Mouse (Mus musculus) left cerebral cortex, adult 18-20 months (tissue): ENCODE measurements around the gene Ddx6. TPM values are rescaled to one million over a fixed set of nuclear protein-coding genes. Genes with fewer than 3 reads are reported as not detected.
"Not testable (repeated sequence)": the region's sequence is repeated elsewhere in the genome, so short reads cannot be mapped to it uniquely, and the experiment has no call there.

Source experiments
- DNase-seq, 2 experiments: peaks; one replicate each; pipeline ENCODE4 v3.0.0; 2021 to 2022; ENCODE audit warnings: low spot score in 2 of 2, mixed read lengths in 1 of 2
- long read RNA-seq, 2 experiments: library from polyadenylated mRNA; stranded (forward); transcript quantifications; one replicate each; pipeline ENCODE4 v2.0.0; 2021
- total RNA-seq, 2 experiments: library from RNA; stranded (reverse); gene quantifications; 2 replicates each; pipeline ENCODE4 v1.2.3; 2021

The Ddx6 gene
- total RNA-seq, result 100 to 1,000 TPM; 145 to 155 TPM
- long read RNA-seq, experiment 1, full-length matches to known transcripts, result 1 of 17 reads
- long read RNA-seq, experiment 1, partial matches to known transcripts, result 1 of 17 reads
- long read RNA-seq, experiment 1, other reads (novel, unspliced or antisense), result 15 of 17 reads
- long read RNA-seq, experiment 2, partial matches to known transcripts, result 1 of 13 reads
- long read RNA-seq, experiment 2, other reads (novel, unspliced or antisense), result 12 of 13 reads

DNA sequence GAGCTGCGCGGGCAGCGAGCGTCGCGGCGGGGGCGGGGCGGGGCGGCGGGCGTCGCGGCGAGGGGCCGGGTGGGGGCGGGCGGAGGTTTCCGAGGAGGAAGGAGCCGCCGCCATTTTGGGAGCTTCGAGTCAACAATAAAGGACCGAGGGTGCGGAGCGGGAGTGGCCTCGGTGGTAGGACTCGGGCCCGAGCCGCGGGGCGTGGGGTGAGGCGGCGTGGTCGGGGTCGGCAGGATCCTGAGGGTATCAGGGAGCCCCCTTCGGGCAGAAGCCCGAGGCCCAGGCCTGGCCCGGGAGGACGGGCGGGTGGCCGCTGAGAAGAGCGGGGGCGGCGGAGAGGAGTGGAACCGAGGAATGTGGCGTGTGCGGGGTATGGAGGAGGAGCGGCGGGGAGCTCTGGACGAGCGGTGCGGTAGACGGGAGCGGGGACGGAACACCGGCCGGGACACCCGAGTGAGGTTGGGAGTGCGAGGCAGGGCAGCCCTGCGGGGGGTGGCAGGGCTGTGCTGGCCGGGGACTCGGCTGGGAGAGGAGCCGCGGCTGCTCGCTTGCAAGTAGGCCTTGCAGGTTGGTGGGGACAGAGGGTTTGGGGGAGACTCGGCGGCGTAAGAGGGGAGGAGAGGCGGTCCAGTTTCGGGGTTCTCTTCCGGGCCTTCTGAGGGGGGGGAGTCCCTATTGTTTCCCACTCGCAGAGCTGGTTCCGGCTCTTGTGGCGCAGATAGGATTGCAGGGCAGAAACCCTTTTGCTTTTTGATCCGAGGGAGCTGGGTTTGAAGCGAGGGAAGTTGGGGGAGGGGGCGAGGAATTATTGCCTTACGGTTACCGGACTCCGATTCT is at the start of gene Ddx6:
Gene Ddx6 (plus strand): TSS at position 114 of the 837 bp plus-strand sequence.
- peak; percentile 66 to 78 for DNase-seq

DNA sequence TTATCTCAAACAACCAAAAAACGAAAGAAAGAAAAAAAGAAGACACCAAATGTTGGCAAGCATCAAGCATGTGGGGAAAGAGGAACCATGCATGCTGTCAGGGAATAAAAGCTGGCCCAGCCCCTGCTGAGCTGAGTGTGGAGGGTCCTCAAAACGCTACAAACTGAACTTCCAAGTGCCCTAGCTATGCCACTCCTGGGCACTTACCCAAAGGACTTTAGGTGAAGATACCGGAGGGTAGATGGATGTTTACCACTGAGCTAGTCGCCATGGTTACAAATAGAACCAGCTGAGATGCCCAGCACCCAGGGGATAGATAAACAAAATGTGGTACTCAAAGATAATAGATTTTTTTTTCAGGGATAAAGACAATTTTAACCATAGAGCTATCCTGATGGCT is 43.1 kb upstream of the Ddx6 start, which contains the start of gene Cxcr5:
Gene Cxcr5 (minus strand): TSS at position 281 of the 400 bp plus-strand sequence.
- no peak for DNase-seq

DNA sequence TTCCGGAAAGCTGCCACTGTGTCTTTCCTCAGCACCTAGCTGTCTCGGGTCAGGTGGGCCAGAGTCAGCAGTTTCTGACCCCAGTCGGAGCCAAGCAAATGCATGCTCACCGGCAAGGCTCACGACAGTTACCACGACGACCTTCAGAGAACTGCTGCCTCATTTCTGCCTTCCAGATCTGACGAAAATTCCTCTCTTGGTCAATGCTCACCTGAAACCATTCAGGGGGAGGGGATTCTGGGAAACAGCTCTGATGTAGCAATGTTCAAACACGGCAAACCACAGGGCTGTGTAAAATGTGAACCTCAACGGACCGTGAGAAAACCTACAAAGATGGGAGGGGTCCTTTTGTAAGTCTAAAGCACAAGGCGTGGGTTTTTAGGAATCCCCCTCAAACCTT is 41.8 kb upstream of the Ddx6 start:
- no peak for DNase-seq

DNA sequence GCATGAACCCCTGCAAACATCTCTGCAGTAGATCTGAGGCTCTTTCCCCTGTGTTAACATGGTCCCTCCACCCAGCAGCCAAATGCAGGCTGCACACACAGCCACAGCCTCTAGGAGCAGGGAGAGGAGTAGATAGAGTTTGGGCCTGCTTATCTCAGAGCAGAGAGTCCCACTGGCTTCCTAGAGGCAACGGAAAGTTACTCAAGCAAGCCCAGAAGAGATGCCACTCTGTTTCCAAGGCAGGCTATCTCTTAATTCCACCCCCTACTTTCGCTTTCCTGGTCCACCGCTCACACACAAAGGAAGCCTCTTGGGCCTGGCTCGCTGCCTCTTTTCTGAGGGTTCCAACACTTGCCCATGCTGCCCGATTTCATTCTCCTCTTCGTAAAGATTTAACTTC is 39.3 kb upstream of the Ddx6 start:
- DNase-seq, result peak in 1 of 2 experiments; percentile 3

DNA sequence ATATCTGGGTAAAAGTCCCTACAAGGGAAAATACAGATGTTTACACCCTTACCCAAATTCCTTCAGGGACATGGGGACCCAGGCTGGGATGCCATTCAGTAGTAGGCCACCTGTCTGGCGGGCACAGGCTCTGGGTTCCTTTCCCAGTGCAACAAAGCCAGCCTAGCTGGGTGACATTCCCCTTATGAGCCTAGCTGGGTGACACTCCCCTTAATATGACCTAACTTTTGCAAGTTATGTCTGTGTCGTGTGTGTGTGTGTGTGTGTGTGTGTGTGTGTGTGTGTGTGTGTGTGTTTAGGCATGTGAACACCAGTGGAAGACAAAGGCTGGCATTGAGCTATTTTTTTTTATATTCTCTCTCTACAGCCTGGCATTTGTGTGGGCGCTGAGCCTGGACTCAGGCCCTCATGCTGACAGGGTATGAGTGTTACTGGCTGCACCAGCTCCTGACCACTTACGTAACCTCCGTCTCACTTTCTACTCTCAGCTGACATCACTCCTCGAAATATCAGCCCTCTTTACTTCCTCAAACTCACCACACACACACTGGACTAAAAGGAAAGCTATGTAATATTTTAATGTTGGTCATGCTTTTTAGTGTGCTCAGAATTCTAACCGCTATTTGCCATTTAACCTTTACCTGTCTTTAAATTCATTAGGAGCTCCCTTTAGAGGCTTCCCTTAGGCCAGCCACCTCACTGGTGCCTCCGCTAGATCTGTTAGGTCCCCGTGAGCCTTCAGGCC is 37.2 kb upstream of the Ddx6 start:
- peak in 1 of 2 experiments; percentile 16 for DNase-seq

DNA sequence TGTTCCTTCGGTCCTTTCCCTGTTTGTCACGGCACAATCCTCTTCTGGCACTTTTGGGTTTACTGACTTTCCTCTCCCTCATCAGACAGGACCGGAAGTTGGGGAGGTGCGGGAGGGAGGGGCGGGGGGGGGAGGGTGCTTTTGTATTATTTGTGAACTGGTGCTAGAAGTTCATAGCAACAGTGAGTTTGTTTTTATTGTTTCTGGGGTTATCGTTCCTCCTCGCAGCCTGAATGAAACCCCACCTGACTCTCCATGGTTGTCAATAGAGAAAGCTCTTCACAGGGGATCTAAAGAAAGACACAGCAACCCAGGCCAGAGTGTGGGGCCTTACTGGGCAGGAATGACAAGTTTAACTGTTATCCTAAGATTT is 36.6 kb upstream of the Ddx6 start:
- DNase-seq, result no peak

DNA sequence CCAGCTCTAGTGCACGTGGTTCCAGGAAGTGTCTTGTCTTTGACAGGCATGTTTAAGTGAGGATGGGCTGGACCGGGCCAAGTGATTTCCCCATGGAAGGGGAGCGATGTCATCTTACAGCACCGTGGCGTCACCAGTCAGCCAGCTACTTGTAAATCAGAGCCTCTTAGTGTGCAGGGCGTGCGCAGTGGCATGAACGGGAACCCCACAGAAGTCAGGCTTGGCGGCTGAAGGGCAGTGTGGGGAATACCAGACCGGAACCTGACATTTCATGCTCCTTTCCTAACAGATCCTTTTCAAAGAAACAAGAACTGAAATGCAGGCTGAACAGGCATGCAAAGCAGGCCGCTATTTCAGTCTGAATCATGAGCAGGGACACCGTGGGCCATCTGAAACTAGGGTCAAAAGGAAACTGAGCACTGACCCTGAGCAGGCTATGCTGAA is 33.7 kb upstream of the Ddx6 start:
- DNase-seq, result no peak

DNA sequence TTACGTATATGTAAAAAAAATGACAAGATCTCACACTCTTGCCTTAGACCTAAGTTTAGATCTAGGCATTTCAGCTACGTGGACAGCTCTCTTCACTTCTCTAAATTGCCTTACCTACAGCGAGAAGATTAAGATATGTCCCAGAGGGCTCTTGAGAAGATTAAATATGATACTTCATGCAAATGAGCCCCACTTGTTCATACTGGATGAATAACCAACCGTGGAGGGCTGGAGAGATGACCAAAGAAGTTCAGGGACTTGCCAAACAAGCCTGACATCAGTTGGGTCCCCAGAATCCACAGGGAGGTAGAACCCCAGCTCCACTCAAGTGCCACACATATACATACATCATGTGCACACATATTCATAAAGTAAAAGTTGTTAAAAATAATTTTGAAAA is 31.4 kb upstream of the Ddx6 start:
- no peak for DNase-seq

DNA sequence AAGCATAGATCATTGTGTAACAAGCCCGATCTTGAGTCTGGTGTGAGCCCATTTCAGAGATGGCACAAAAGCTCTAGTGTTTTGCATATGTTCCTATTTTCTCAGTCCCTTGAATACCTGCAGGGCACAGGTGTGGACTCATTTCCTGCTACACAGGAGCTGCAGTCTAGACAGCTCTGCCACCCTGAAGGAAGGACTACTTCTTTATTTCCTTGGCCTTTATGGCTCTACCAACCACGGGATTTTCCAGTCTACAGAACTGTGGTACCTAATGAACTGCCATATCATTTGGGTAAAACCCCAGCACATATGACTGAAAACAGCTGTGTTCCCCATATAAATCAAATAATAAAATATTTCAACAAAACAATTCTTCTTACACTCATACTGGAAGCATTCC is 29.6 kb upstream of the Ddx6 start:
- no peak for DNase-seq

DNA sequence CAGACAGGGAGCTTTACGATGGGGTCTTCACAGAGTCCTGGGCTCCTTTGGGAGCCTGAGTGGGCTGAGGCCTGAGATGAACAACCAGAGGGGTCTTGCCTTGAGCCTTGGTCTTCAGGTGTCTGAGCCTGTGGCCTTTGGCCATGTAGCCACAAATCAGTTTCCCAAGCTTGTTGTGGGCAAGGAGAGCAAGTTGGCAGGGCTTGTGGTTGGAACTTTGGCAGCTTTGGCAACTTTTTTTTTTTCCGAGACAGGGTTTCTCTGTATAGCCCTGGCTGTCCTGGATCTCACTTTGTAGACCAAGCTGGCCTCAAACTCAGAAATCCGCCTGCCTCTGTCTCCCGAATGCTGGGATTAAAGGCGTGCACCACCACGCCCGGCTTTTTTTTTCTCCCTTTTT is 28.6 kb upstream of the Ddx6 start:
- not testable (repeated sequence) for DNase-seq

DNA sequence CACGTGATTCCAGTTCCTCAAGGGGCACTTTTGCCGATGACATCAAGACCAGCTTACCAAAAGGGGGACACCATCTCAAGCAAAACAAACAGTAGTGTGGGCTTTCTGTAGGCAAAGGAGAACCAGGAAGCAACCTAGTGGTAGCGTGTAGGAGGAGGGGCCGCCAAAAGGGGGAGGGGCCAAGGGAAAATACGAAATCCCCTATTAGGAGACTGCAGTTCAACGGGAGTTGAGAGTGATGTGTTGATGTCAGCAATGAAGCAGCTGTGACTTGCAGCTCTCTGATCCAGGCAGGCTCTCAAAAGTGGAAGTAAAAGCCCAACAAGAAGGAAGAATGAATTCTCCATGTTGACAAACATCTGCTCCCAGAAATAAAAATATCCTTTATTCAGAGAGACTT is 25.3 kb upstream of the Ddx6 start:
- DNase-seq, result no peak

DNA sequence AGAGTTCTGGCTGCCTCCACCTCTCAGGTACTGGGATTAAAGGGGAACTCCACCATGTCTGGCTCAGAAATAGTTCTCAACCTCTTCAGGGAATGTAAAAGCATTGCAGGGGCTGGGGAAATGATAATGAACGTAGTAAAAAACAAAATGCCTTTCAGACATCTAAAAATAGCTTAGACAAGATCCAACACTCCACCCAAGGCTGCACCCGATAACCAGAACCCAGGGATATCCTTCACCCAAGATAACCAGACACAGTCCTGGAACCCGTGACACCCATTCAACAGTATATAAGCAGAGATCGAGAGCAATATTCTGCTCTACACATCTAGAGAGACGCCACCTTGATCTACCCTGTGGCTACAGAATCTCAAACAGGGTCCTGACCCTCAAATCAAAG is 24.6 kb upstream of the Ddx6 start:
- DNase-seq, result no peak

DNA sequence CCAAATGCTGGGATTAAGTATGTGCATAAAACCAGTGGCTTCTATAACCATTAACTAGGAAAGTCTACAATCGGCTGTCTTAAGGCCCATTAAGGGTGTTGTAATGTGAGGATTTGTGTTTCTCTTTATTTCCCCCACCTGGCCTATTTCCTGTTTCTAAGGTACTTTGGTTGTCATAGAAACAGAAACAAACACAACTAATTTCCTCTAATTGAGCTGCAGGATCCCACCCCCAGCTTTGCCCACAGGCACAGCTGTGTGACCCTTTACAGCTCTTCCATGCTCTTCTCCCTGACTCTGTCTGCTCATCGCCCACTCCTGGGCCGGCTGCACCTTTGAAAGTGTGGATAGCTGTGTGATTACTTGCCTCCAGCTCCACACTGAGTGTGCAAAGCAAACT is 23.3 kb upstream of the Ddx6 start:
- no peak for DNase-seq

DNA sequence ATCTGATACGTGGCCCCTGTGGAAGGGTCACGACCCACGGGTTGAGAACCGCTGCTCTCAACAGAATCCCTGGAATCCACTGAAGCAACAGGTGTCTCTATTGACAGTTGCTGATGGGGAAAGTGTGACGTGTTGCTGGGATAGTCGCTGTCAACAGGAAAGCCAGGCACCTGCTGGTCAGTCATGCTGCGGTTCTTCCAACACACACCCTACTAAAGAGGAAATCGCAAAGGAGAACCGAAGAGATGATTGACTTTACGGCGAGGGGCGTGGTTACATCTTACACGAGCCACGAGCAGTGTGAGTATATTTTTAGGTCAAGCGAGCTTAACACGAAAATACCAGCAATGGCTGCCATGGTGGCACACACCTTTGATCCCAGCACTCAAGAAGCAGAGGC is 22.3 kb upstream of the Ddx6 start:
- no peak for DNase-seq

DNA sequence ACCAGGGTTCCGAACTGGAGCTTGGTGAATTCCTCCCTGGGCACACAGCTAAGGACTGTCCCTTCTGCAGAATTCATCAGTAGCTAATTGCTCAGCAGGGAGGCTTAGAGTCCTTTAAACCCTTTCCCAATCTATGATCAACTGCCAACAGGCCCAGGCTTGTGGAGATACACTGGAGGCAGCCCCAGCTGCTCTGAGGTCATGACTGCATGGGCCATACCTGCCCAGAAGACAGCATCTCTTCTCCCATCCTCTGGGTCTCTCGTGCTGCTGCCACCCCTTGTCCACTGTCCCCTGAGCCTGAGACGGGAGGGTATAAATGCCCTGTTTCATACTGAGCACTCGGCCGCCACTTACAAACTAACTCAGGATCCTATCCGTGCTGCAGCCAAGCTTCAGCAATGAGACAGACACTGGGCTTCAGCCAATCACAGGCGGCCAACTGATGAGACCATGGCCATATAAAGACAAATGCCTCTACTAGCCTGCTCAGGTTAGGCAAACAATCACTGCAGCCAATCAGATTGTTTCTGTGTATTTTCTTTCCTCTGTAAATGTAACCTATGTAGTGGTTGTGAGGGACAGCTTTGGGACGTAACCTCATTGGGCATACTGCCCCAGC is 17.9 kb upstream of the Ddx6 start:
- DNase-seq, result no peak

DNA sequence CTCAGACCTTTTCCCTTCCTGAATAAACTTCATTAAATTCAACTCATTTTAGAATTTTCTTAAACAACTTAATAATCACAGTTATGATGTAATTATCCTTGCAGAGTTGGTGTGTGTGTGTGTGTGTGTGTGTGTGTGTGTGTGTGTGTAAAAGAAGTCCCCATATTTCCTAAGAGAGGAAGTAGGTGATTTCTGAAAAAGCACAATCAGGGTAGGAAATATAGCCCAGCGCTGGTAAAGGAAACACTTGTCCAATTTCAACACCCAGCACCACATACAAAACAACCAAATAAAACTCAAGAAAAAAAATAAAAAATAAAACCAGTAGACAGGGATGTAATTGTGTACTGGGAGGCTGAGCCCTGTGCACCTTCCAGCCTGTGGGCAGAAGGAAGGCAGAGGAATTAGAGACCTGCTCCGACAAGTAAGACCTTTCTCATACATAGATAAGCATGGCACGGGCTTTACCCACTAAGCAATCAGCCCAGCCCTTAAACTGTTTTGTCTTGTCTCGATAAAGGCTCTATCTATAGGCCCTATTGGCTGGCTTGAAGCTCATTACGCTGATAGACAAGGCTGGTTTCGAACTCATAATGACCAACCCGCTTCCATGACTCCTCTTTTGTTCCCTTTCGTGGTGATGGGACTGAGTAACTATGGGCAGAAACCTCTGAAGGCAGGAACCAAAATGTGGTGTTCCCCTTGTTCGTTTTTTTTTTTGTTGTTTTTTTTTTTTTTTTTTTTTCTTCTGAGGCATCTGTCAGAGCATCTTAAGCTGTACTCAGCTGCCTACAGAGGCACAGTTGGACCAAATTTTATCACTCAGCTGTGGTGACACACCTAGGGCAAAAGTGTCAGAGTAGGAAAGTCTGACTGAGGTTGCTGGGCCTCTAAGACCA is 17.2 kb upstream of the Ddx6 start:
- DNase-seq, result no peak

DNA sequence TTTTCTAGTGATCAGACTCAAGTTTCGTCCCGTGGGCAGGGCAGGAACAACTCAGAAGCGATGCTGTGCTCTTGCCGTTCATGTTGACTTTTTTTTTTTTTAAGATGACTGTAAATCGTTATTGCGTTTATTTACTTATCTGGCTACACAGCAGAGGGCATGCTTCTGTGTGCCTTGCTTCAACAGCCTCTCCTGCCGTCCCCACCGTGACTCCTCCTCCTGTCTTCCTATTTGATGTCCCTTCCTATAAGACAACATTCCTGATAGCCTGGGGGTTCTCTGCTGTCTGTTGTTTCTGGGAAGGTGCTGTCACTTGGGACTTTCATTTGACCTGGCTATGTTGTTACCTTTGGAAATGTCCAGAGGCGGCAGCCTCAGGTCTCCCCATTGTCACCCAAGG is 16.1 kb upstream of the Ddx6 start:
- no peak for DNase-seq

DNA sequence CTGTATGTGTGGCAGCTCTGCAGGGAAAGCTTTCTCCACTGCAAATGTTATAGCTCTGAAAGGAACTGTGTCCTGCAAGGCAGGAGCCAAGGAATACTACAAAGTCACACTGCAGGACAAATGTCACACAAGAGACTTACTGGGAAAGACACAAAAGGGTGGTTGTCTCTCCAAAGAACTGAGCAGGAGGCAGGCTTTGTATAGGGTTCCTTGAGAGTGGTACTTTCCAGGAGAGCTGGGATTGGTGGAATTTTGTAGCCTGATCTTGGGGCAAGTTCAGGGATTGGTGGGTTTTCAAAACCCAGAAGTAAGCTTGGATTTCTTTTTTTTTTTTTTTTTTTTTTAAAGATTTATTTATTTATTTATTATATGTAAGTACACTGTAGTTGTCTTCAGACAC is 15.6 kb upstream of the Ddx6 start:
- no peak for DNase-seq

DNA sequence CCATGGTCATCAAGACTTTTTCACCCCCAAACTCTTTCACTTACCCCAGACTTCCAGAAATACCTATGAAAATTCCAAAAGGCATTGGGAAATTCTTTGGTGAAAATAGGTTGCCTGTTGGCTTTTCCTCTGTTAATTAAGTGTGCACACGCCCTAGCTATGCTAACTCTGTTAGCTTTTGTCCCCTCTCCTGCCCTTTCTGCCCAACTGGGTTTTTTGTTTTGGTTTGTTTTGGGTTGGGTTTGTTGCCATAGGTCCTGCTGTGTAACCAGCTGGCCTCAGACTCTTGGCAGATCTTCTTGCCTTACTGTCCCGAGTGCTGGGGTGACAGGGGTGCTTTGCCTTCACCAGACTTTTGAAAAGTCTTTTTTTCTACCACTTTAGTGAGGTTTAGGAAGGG is 13.7 kb upstream of the Ddx6 start:
- no peak for DNase-seq

DNA sequence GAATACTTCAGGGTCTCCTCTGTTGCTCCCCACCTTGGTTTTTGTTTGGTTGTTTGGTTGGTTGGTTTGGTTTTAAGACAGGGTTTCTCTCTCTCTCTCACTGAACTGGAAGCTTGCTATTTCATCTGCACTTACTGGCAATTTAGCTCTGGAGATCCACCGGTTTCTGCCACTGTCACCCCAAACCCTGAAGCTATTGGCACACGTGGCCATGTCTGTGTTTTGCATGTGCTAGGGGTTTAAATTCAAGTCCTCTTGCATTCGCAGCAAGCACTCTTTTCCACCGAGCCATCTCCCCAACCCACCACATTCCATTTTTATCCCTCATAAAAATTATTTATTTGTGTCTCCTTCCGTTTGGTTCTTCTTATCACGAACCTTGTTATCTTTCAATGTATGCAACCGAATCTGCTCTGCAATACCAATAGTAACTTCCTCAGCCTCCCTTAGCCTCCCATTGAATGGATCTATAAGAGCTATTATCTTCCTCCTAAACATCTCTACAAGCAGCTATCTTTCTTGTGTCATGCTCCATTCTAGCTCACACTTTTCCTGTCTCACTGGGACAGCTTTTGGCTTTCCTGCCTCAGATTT is 13.0 kb upstream of the Ddx6 start:
- no peak for DNase-seq
